Mouse (Mus musculus) G1E (cell line): ENCODE measurements at regions not wholly inside any gene's neighbourhood (a gene's known extent, or its start where the extent isn't known, plus 50 kb on each side); places are given as distances from the start of the nearest gene placed in this dataset.

Experiments
- CTCF ChIP-seq: IDR thresholded peaks from 2 replicates; pipeline ENCODE4 v1.5.1; 2012; ENCODE audit warnings: low read depth, low read length, inconsistent platforms, mixed read lengths
- GATA2 ChIP-seq: IDR thresholded peaks from 2 replicates; pipeline ENCODE4 v1.6.1; 2012; ENCODE audit warnings: low read depth, low read length, inconsistent platforms, borderline replicate concordance
- TAL1 ChIP-seq: conservative IDR thresholded peaks from 2 replicates; pipeline ENCODE4 v1.6.1; 2012; ENCODE audit warnings: low read depth, low read length, inconsistent platforms, mixed read lengths

DNA sequence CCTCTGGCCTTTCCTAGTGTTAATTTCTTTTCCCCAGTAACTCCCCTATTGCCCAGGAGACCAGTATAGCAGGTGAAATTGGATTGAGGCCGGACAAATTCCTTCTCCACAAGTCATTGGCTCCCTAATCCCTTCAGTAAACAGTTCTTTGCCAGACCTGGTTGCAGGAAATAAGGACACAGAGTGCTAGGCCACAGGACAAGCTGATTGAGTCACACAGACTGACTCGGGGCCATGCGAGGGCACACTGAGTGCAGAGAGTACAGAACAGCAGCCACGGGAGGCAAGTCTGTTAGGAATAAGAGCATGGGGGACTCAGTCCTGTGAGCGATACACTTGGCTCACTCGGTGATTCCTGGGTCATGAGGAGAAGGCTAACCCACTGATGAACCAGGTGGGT is 134.3 kb upstream of the Ajap1 start:
- TF ChIP-seq CTCF: no peak
- TF ChIP-seq GATA2: no peak
- TF ChIP-seq TAL1: no peak
